Mouse (Mus musculus) right cerebral cortex, postnatal 10 days (tissue): ENCODE results near the gene Acvr1.

ENCODE experiments used
- DNase-seq, 2 experiments: peaks; one replicate each; pipeline ENCODE4 v3.0.0; 2021; ENCODE audit warnings: low spot score in 2 of 2

The Acvr1 gene

DNA sequence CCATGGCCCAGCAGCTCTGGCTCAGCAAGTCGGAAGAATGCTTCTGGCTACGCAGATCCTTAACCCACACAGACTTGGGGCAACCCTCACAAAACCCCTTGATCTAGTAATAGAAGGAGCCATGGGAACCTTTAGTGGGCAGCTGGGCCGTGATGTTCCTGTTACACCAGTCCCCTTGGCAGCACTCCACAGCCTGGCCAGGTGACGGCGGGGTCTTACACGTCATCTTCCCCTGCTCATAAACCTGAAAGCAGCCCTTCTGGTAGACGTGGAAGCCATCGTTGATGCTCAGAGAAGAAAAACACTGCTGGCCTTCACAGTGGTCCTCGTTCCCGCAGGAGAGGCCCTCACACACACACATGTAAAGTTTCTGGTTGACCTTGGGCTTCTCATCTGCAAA lies 87.4 kb downstream of the Acvr1 start:
- no peak for DNase-seq

DNA sequence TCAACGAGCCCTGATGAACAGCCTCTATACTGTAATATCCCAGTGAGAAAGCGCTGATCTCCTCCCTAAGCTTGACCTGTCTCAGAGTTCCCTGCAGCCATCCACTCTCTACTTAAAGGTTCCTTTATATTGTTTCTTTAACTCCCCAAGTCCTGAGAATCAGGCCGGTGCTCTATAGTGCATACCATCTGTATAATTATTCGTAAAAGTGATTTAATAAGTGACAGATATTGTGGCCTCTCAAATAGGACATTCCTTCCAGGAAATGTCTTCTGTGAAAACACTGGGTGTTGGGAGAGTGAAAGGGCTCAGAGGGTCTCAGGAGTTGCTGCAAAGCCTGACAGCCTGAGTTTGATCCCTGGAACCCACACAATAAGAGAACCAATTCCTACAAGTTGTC lies 88.8 kb downstream of the Acvr1 start:
- DNase-seq = no peak

- peak; percentile 85 to 87 for DNase-seq
Observed at GRCm38 (mm10) chr2:58476956-58477715, 89.8 kb downstream of the Acvr1 start.

DNA sequence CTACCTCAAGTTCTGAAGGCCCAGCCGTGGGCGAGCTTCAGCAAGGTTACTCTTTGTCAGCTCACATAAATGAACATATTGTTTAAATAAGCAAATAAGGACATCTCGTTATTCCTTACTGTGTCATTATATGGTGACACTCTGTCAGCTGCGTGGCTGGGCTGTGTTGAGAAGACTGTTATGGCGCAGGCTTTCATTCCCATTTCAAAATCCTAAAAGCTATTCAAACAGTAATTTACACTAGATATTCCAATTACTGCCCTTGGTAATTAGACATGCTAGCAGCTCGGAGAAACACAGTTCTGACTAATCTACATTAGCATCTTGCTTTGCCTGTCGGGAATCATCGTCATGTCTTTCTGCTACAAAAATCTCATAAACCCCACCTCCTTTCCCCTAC lies 91.4 kb downstream of the Acvr1 start:
- no peak for DNase-seq

- no peak for DNase-seq
Observed at GRCm38 (mm10) chr2:58470290-58470689, 96.7 kb downstream of the Acvr1 start.

GRCm38 (mm10) chr2:58469816-58470215 lies 97.1 kb downstream of the Acvr1 start, which contains the start of gene Gm17409:
TSS of gene Gm17409 (plus strand) at chr2:58470116.
- DNase-seq = no peak

- DNase-seq = peak in 1 of 2 experiments; percentile 59
Observed at GRCm38 (mm10) chr2:58458820-58459371, 108.1 kb downstream of the Acvr1 start.

GRCm38 (mm10) chr2:58457488-58457865 lies 109.5 kb downstream of the Acvr1 start:
- DNase-seq = no peak

DNA sequence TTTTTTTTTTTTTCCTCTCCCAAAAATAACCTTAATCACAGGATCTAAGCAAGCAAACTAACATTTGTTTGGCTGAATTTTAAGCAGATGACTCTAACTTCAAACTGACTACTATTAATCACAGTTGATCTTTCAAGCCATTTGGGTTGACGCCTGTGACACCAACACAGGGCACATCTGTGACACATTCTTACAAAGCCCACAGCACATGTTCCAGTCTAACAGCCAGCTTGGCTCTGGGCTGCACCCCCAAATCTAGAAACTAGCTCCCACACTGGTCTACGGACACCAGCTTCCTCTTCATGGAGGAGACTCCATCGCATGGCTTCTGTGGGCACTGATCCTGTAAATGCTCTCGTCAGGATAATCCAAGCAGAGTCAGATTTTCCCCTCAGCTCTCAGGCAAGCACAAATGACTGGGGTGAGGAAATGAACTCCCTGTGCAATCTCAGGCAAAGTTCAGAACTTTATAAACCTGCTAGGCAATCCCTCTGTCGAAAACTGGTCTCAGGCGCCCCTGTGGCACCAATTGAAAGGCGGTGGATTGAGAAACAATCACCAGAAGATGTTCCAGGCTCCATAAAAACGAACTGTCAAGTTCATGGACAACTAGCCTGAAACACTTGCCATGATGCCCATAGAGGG lies 110.0 kb downstream of the Acvr1 start:
- DNase-seq = no peak

- peak; percentile 31 to 33 for DNase-seq
Observed at GRCm38 (mm10) chr2:58454095-58454865, 112.7 kb downstream of the Acvr1 start.

- peak in 1 of 2 experiments; percentile 20 for DNase-seq
Observed at GRCm38 (mm10) chr2:58447001-58447400, 120.0 kb downstream of the Acvr1 start.

DNA sequence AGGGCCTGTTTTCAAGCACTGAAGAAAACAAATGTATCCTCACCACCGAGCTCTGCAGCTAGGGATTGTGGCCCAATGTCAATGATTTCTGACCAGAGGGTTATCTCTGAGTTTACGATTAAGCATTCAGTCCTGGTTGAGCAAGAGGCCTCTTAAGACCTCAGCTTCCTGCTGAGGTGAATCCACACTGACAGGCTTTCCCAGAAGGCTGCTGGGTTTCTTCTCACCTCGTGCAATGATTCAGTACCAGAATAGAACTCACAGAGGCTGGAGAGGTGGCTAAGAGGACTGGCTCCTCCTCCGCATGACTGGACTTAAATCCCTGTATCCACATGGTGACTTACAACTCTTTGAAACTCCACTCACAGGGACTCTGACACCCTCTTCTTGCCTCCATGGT lies 123.8 kb downstream of the Acvr1 start:
- DNase-seq = no peak

DNA sequence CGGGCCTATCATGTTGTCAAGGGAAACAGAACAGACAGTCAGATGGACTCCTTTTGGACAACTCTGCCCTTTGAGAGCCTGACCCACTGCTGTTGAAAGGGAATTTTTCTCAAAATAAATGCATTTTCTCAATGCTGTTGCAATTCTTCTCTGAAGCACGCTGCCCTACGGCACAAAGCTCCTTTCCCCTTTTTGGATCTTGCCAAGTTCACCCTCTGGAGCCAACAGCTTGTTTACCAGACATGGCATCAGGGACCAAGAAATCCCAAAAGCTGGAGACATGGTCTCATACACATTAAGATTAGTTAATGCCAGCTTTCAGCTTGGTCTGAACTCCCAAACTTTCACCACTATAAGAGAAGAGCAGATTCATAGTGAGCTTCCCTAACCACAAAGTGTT lies 130.0 kb downstream of the Acvr1 start:
- no peak for DNase-seq

DNA sequence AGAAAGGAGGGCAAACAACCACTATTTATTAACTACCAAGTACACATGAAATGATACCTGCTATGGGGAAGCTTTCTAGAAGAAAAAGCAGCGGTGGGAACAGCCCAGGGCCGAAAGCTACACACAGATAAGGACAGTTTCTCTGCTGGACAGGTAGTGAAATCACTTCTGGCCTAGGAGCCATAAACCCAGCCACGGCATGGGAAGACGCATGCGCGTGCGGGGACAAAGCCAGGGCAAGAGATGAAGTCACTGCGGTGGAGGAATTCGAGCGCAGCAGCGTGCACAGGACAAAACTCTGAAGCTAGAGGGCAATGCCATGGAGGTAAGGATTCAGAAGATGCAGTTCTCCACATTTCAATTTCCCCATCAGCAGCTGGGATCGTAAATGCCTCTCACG lies 131.4 kb downstream of the Acvr1 start:
- no peak for DNase-seq

DNA sequence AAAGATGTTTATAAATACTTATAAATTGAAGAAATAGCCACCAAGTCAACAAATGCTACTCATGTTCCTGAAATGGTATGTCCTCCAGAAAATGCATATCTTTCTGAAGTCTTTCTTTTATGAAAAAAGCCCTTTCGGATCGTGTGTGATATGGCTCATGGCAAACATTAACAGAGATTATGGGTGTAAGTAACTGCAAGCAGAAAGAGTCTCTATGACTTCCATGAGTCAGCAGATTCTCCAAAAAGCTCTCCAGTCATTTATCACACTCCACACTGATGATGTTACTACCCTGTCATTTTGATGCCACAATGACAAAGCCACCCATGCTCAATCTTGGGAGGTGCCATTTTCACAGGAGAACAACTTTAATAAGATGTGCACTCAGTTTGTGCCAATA lies 132.5 kb downstream of the Acvr1 start:
- DNase-seq = peak in 1 of 2 experiments; percentile 12

DNA sequence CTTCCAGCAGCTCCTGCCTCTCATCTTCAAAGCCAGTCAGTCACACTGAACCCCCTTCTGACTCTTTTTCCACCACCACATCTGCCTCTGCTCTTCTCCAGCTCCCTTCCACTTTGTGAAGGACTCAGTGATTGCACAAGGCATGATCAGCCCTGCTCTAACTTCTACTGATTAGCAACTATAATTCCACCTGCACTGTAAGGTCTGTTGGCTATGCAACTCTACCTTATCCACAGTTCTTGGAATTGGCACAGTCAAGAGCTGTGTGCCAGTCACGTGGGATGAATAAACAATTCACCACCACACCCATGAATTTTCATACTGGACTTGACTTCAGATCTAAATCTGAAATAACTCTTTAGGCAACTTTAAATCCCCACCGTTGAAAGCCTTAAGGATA lies 133.6 kb downstream of the Acvr1 start:
- DNase-seq = peak in 1 of 2 experiments; percentile 14

DNA sequence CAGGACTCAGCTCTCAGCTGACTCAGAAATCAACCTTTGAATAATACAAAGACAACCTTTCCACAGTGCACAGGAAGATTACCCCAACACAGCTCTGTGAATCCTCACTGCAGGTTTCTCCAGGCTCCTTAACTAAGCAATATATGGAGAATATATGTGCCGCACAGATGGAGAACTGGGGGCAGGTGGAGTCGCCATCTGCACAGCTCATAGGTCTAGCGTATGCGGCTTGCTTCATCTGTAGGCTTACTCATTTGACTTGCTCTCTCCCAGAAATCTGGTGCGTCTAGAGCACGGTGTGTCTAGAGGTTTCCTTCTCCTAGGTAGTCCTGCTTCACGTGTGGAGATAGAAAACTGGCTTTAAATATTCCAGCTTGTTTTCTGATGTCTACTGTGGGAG lies 134.7 kb downstream of the Acvr1 start:
- peak; percentile 66 to 82 for DNase-seq

DNA sequence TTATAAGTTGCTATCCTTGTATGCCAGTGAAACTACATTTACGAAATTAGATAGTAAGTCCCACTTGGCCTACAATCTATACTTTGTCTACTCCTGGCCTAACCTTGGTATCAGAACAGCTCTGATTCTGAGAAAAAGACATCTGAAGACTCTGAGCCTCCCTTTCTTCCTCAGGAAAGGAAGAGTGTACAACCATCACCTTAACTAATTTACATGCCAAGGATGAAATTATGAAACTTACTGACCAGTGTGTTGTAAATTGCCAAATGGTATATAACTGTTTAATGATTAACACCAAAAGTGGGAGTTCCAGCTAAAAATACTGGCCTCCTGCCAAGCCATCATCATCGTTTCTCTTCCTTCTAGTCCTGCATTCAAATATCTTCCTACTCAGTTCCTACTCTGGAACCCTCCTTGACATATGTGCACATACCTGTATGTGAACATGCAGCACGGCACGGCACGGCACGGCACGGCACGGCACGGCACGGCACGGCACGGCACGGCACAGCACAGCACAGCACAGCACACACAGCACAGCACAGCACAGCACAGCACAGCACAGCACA lies 141.4 kb downstream of the Acvr1 start:
- DNase-seq = no peak

- DNase-seq = no peak
Observed at GRCm38 (mm10) chr2:58423319-58423718, 143.6 kb downstream of the Acvr1 start.

DNA sequence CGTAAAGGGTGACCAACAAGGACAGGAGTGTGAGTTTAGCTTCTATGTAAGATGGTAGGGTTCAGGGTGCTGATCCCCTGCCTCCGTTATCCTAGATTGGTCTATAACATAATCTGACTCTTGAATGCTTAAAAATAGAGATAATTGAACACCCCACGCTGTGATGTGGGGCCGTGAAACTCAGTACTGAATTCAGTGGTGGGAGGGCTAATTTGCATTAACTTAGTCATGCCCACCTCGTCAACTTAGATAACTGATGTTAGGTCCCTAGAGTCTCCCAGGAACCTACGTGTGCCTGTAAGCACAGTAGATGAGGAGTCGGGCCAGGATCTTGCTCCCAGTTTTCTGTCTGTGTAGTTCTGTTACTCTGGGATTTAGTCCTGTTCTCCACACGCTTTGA lies 147.4 kb downstream of the Acvr1 start:
- no peak for DNase-seq

DNA sequence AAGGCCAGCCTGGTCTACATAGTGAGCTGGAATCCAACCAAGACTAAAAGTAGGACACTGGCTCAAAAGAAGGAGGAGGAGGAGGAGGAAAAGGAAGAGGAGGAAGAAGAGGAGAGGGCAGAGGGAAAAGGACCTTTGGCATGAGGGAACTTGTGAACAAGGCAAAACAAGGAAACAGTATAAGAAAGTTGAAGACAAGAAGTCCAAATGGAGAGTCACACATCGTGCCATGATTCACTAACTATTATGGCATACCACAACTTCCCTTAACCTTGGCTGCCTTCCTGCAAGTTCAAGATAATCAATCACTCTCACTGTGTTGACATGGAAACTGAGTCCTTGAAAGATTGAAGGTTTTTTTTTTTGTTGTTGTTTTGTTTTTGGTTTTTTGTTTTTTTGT lies 148.8 kb downstream of the Acvr1 start:
- no peak for DNase-seq

DNA sequence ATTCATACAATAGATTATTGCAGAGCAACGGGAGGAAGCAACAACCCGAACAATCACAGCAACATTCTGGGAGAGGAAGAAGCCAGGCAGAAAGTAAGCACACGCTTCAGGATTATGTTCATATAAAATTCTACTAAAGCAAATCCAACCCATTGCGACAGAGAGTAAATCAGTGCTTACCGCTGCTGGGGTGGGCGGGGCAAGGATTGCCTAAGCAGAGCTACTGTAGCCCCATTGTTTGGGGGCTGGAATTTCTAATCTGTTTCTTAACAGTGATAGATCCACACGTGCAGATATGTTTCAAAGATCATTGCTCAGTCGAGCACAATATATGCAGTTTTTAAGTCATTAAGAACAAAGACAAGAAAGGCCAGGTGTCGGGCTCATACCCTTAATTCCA lies 149.3 kb downstream of the Acvr1 start:
- DNase-seq = no peak
